Mouse (Mus musculus) spleen, adult 2 months (tissue): ENCODE results near the gene Grm4.

Experiments used
- CTCF ChIP-seq: fragments of 200-500 bp; IDR thresholded peaks from 2 replicates; pipeline ENCODE4 v1.5.1; 2011; ENCODE audit warnings: mild to moderate bottlenecking, inconsistent platforms; ENCODE audit not compliant: insufficient read depth, insufficient read length, insufficient replicate concordance; ENCODE audit errors: extremely low read depth
- POLR2A ChIP-seq: fragments of 200-500 bp; IDR thresholded peaks from 2 replicates; pipeline ENCODE4 v1.6.1; 2011; ENCODE audit warnings: low read depth, low read length, inconsistent platforms

- no peak for TF ChIP-seq CTCF
- TF ChIP-seq POLR2A = no peak
Measured at GRCm38 (mm10) chr17:27541261-27541660, 20.1 kb upstream of the Grm4 start.
